Mouse (Mus musculus) inflammation-experienced regulatory T-cells (primary cell): ENCODE measurements around the gene Spin2-ps6. TPM values are rescaled to one million over a fixed set of nuclear protein-coding genes. Genes with fewer than 3 reads are reported as not detected.

ENCODE experiments used
- polyA plus RNA-seq, 2 experiments: library from polyadenylated mRNA; unstranded; fragments of 100-300 nt; shearing (Covaris generic); gene quantifications; one replicate each; pipeline ENCODE4 v1.2.1; 2017

The Spin2-ps6 gene
- not detected for polyA plus RNA-seq

GRCm38 (mm10) chrX:33234569-33234968 is at the start of gene Spin2-ps6:
TSS of gene Spin2-ps6 (plus strand) at chrX:33234869.

Other genes starting within 250 kb of the Spin2-ps6 start
- not detected for gene Btbd35f12, start 78.5 kb downstream of the Spin2-ps6 start, polyA plus RNA-seq